11 mouse cellular contexts compared by ENCODE assay signal in the genomic region with DNA sequence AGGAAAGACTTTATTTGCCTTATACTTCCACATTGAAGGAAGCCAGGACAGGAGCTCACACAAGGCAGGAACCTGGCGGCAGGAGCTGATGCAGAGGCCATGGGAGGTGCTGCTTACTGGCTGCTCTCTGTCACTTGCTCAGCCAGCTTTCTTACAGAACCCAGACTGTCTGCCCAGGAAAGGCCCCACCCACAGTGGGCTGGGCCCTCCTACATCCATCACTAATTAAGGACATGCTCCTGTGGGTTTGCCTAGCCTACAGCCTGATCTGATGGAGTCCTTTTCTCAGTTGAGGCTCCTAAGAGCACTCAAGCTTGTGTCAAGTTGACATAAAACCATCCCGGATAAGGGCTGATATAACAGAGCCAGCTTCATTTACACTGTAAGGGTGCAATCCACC.
DNase-seq lines count a peak whose midpoint lies in the region; ATAC-seq and TF ChIP-seq lines count a peak whose summit lies in the region.
"Had no signal": no experiment of that assay in that cellular context is flagged by ENCODE, and none has a peak within 500 bp of the region (broad histone marks: within the 10 kb centered on the region; RNA-seq: fewer than 3 reads in every experiment).

No protein-coding gene starts in this region.

- no peak overlapping the region for H3K9ac ChIP-seq in heart, embryonic 12.5 days
- no peak overlapping the region for H3K9ac ChIP-seq in lung, embryonic 15.5 days

- H3K27me3 ChIP-seq in heart, embryonic 12.5 days (replicated peaks), result no peaks in the 10 kb centered on the region
- no peaks in the 10 kb centered on the region for H3K27me3 ChIP-seq in lung, embryonic 15.5 days
- H3K27me3 ChIP-seq in limb, embryonic 10.5 days (ENCODE audit: low read depth, poor library complexity, severe bottlenecking), result no peaks in the 10 kb centered on the region
- H3K27me3 ChIP-seq: CH12.LX had no signal

- peaks cover 65% of the 10 kb centered on the region for H3K4me1 ChIP-seq in heart, embryonic 12.5 days (replicated peaks)
- peaks cover 49% of the 10 kb centered on the region for H3K4me1 ChIP-seq in lung, embryonic 15.5 days
- H3K4me1 ChIP-seq in limb, embryonic 10.5 days, result peaks cover 84% of the 10 kb centered on the region

- peaks cover 12% of the 10 kb centered on the region for H3K36me3 ChIP-seq in heart, embryonic 12.5 days
- H3K36me3 ChIP-seq in lung, embryonic 15.5 days, result peaks cover 10% of the 10 kb centered on the region
- peaks cover 12% of the 10 kb centered on the region for H3K36me3 ChIP-seq in limb, embryonic 10.5 days

- TF ChIP-seq CTCF in brain, embryonic 14.5 days (IDR thresholded peaks at IDR 0.05; ENCODE audit: borderline replicate concordance, extremely low read depth, insufficient read depth, insufficient read length), result no peak

- TF ChIP-seq POLR2A in brain, embryonic 14.5 days (IDR thresholded peaks at IDR 0.05; ENCODE audit: borderline replicate concordance, extremely low read depth, insufficient read depth, insufficient read length, poor library complexity, severe bottlenecking), result no peak

- ATAC-seq in heart, embryonic 12.5 days (ENCODE audit: insufficient number of reproducible peaks, low FRiP score), result 0 out of 2 replicates have a peak, but pooled peaks have one; percentile 7
- no peak for ATAC-seq in lung, embryonic 15.5 days (ENCODE audit: borderline replicate concordance, extremely low read depth, low FRiP score, low TSS enrichment)

- H3K4me2 ChIP-seq in heart, embryonic 12.5 days, result no peak overlapping the region
- H3K4me2 ChIP-seq in lung, embryonic 15.5 days, result no peak overlapping the region

- H3K9me3 ChIP-seq in heart, embryonic 12.5 days (replicated peaks), result no peaks in the 10 kb centered on the region
- no peaks in the 10 kb centered on the region for H3K9me3 ChIP-seq in lung, embryonic 15.5 days
- no peaks in the 10 kb centered on the region for H3K9me3 ChIP-seq in limb, embryonic 10.5 days (replicated peaks)

- intact Hi-C loops in heart, postnatal 14 days (cut with DNase I), result no loop called here

- no peak overlapping the region for H3K4me3 ChIP-seq in heart, embryonic 12.5 days
- no peak overlapping the region for H3K4me3 ChIP-seq in lung, embryonic 15.5 days
- no peak overlapping the region for H3K4me3 ChIP-seq in limb, embryonic 10.5 days

- WGBS in heart, embryonic 12.5 days, result 24% methylated on average over 2 of the region's 2 CpGs
- WGBS in lung, embryonic 15.5 days, result 34% methylated on average over 2 of the region's 2 CpGs
- 54% methylated on average over 2 of the region's 2 CpGs for WGBS in limb, embryonic 10.5 days

- DNase-seq in heart, postnatal 14 days, result no peak
- no peak for DNase-seq in lung, postnatal 25 days (ENCODE audit: low spot score)
- peak; percentile 55 for DNase-seq in brain, embryonic 14.5 days (ENCODE audit: low read depth)
- no peak for DNase-seq in limb, embryonic 10.5 days (ENCODE audit: low spot score)
- DNase-seq in urinary bladder, postnatal 14 days (ENCODE audit: low spot score), result no peak
- no peak for DNase-seq in adrenal gland, adult 2 months
- DNase-seq: heart, postnatal 4 days; right cerebral cortex, postnatal 4 days had no signal

- 0 out of 2 replicates have a peak overlapping the region, but pooled peaks have one; percentile 26 for H3K27ac ChIP-seq in heart, embryonic 12.5 days (ENCODE audit: poor library complexity, severe bottlenecking)
- peak overlapping the region; percentile 56 for H3K27ac ChIP-seq in lung, embryonic 15.5 days
- peak overlapping the region; percentile 77; the same call in 1 of the 2 replicates for H3K27ac ChIP-seq in limb, embryonic 10.5 days

Comparison
In these comparisons a context has a peak if more than half of its experiments do, and no peak if none do; other contexts are left out.
1. H3K27ac ChIP-seq: peak in every context shown above with its lines; median percentile 77 in limb, embryonic 10.5 days; 56 in lung, embryonic 15.5 days; 26 in heart, embryonic 12.5 days.